Mouse (Mus musculus) midbrain, embryonic 14.5 days (tissue): ENCODE results near the gene Pafah1b2. TPM values are rescaled to one million over a fixed set of nuclear protein-coding genes. Genes with fewer than 3 reads are reported as not detected.

Experiments
- ATAC-seq: fragments of 200-750 bp; cut with Nextera tagmentation; 2 replicates; pipeline ENCODE4 v1.8.0; 2017; ENCODE audit warnings: moderate number of reproducible peaks, moderate library complexity; ENCODE audit not compliant: low FRiP score, low TSS enrichment
- DNase-seq: peaks from one replicate; pipeline ENCODE4 v3.0.0-alpha.2; 2015
- H3K27ac ChIP-seq: fragments of 300-500 bp; sonication (generic); replicated peaks from 2 replicates; pipeline ENCODE4 v1.5.1; 2014; ENCODE audit warnings: mild to moderate bottlenecking, low read depth, low read length, moderate library complexity
- H3K27me3 ChIP-seq: fragments of 300-500 bp; sonication (generic); 2 replicates; pipeline ENCODE4 v1.6.1; 2014; ENCODE audit warnings: low read length, control low read depth, mixed read lengths; ENCODE audit not compliant: control insufficient read depth, insufficient read depth
- H3K36me3 ChIP-seq: fragments of 300-500 bp; sonication (generic); 2 replicates; pipeline ENCODE4 v1.6.1; 2014; ENCODE audit warnings: low read length, control low read depth; ENCODE audit not compliant: control insufficient read depth, insufficient read depth
- H3K4me1 ChIP-seq: fragments of 300-500 bp; sonication (generic); 2 replicates; pipeline ENCODE4 v1.6.1; 2014; ENCODE audit warnings: mild to moderate bottlenecking, antibody characterized with exemption, low read length, control low read depth; ENCODE audit not compliant: control insufficient read depth, insufficient read depth
- H3K4me2 ChIP-seq: fragments of 300-500 bp; sonication (generic); 2 replicates; pipeline ENCODE4 v1.6.1; 2014; ENCODE audit warnings: mild to moderate bottlenecking, low read length, moderate library complexity
- H3K4me3 ChIP-seq: fragments of 300-500 bp; sonication (generic); replicated peaks from 2 replicates; pipeline ENCODE4 v1.5.1; 2014; ENCODE audit warnings: low read depth, low read length
- H3K9ac ChIP-seq: fragments of 300-500 bp; sonication (generic); replicated peaks from 2 replicates; pipeline ENCODE4 v1.6.1; 2014; ENCODE audit warnings: mild to moderate bottlenecking, low read length, moderate library complexity
- H3K9me3 ChIP-seq: fragments of 300-500 bp; sonication (generic); 2 replicates; pipeline ENCODE4 v1.6.1; 2016; ENCODE audit warnings: low read length, control low read depth, mixed read lengths; ENCODE audit not compliant: control insufficient read depth
- WGBS: fragments of 180-500 bp; shearing (Covaris S2); extraction: QIAGEN DNeasy Blood & Tissue Kit; methylation state at CpG from one replicate; pipeline ENCODE4 v1.1.7; 2014; 5-methylcytosine and 5-hydroxymethylcytosine counted together
- polyA plus RNA-seq: library from polyadenylated mRNA; unstranded; fragments of >200 nt; fragmentation: Nextera tagmentation; extraction: Ambion mirVana; gene quantifications from 2 replicates; pipeline ENCODE4 v1.2.1, GENCODE M21; 2014

Pafah1b2 gene
- polyA plus RNA-seq, 1 experiment from 2014 or later: 338 TPM

DNA sequence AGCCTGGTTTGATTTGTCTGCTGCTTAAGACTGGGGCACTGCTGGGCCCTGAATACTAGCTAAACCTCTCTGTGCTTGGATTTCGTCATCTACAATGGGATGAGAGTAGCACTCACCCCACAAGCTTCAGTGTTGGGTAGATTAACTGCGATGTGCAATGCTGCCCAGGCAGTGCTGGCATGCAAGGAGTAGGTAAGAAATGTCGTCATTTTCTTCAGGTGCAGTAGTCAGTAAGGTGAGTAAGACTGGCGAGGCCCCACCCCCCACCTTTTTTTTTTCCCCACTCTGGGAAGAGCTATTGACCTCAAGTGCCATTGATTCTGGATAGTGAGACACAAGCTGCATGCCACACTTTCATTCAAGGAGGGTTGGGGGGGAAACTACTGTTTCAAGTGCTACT, 3.9 kb upstream of the Pafah1b2 start:
- no peak overlapping the region for H3K4me3 ChIP-seq
- WGBS: 63% methylated on average over 4 of the region's 4 CpGs
- H3K36me3 ChIP-seq: 0 out of 2 replicates have a peak, but pooled peaks cover 10% of the 10 kb centered on the region
- H3K4me2 ChIP-seq: no peak overlapping the region
- ATAC-seq: no peak
- DNase-seq: peak; percentile 9
- H3K4me1 ChIP-seq: peaks cover 41% of the 10 kb centered on the region
- no peaks in the 10 kb centered on the region for H3K9me3 ChIP-seq
- no peaks in the 10 kb centered on the region for H3K27me3 ChIP-seq
- no peak overlapping the region; the same call in 1 of the 2 replicates for H3K9ac ChIP-seq
- no peak overlapping the region for H3K27ac ChIP-seq

DNA sequence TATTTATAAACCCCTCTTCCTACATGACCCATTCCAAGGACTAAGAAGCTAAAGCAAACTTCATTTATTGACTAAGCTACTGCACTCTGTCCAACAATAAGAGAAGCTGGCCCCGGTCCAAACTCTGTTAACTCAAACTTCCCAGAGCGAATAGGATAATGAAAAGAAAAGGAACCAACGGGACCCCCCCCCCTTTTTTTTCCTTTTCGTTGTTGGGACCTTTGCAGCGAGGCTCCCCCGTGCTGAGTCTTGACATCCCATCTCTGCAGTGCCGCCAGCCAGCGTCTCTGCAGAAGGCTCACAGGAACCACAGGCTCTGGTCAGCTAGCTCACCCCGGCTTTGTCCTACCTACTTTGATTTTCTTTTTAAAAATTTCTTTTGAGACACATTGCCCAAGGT, 3.3 kb upstream of the Pafah1b2 start:
- DNase-seq (peak; percentile 74), ATAC-seq (no peak)
- no peak overlapping the region for H3K4me3 ChIP-seq
- 15% methylated on average over 9 of the region's 9 CpGs for WGBS
- H3K9me3 ChIP-seq: no peaks in the 10 kb centered on the region
- no peaks in the 10 kb centered on the region for H3K27me3 ChIP-seq
- H3K27ac ChIP-seq: no peak overlapping the region
- peaks cover 41% of the 10 kb centered on the region for H3K4me1 ChIP-seq
- no peak overlapping the region for H3K9ac ChIP-seq
- 0 out of 2 replicates have a peak, but pooled peaks cover 8% of the 10 kb centered on the region for H3K36me3 ChIP-seq
- peak overlapping the region; percentile 84 for H3K4me2 ChIP-seq

DNA sequence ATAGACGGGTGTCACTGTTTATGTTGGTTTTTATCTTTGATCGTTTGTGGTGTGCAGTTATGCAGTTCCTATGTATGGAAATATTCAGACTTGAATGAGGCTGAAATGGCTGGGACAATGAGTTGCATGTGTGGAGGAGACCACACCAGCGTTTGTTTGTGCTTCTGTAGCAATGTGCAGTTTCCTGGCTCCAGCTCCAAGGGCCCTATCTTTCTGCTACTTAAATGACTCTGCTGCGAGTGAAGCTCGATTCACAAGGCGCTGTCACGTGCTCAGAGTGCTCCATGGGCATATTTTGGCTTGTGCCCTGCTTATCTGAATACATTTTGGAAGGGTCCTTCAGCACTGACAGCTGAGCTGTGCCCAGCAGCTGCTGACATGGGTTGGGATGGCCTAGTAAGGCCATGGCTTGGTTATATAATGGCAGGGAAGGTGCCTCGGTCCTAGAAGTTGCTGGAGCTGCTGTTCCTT, 2.6 kb upstream of the Pafah1b2 start:
- WGBS: 32% methylated on average over 8 of the region's 8 CpGs
- no peak for ATAC-seq
- Histone ChIP-seq H3K4me1 (peaks cover 41% of the 10 kb centered on the region), H3K27me3 (no peaks in the 10 kb centered on the region), H3K4me2 (peak overlapping the region; percentile 84), H3K36me3 (0 out of 2 replicates have a peak, but pooled peaks cover 8% of the 10 kb centered on the region), H3K9me3 (no peaks in the 10 kb centered on the region), H3K27ac (peak overlapping the region; percentile 28; the same call in 1 of the 2 replicates), H3K9ac (peak overlapping the region; percentile 17; the same call in 1 of the 2 replicates), H3K4me3 (peak overlapping the region; percentile 96; the same call in 1 of the 2 replicates)
- peak; percentile 51 for DNase-seq

GRCm38 (mm10) chr9:46014251-46014681, 1.8 kb upstream of the Pafah1b2 start:
- H3K9ac ChIP-seq: peak overlapping the region; percentile 95; the same call in 1 of the 2 replicates
- H3K27ac ChIP-seq: 0 out of 2 replicates have a peak overlapping the region, but pooled peaks have one; percentile 9
- H3K27me3 ChIP-seq: no peaks in the 10 kb centered on the region
- peak overlapping the region; percentile 84 for H3K4me2 ChIP-seq
- H3K4me3 ChIP-seq: peak overlapping the region; percentile 96
- H3K4me1 ChIP-seq: peaks cover 41% of the 10 kb centered on the region
- no peak for ATAC-seq
- H3K36me3 ChIP-seq: 0 out of 2 replicates have a peak, but pooled peaks cover 8% of the 10 kb centered on the region
- no peaks in the 10 kb centered on the region for H3K9me3 ChIP-seq
- DNase-seq: peak; percentile 47
- WGBS: 2% methylated on average over 10 of the region's 10 CpGs

DNA sequence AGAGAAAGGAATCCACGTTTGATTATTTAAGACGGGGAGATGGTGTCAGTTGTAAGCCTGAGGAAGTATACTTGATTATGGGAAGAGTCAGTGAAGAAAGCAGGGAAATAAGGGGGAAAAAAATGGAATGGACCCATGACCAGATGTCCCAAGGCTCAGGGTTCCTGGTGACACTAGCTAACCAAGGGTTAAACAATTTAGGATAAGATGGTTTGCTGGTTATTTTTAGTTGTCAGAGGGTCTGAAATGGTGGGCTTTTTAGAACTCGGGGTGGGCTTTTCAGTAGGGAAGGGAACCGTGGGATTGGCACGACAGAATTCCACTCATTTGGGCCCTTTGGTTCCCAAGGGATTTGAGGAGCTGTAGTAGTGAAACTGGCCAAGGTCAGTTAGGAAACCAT, 1.1 kb upstream of the Pafah1b2 start:
- ATAC-seq (no peak), DNase-seq (peak; percentile 42)
- Histone ChIP-seq H3K4me1 (peaks cover 41% of the 10 kb centered on the region), H3K36me3 (0 out of 2 replicates have a peak, but pooled peaks cover 5% of the 10 kb centered on the region), H3K27ac (peak overlapping the region; percentile 93), H3K27me3 (no peaks in the 10 kb centered on the region), H3K4me2 (peak overlapping the region; percentile 84), H3K9me3 (no peaks in the 10 kb centered on the region), H3K4me3 (peak overlapping the region; percentile 96), H3K9ac (peak overlapping the region; percentile 95)
- WGBS: 1% methylated on average over 5 of the region's 5 CpGs

DNA sequence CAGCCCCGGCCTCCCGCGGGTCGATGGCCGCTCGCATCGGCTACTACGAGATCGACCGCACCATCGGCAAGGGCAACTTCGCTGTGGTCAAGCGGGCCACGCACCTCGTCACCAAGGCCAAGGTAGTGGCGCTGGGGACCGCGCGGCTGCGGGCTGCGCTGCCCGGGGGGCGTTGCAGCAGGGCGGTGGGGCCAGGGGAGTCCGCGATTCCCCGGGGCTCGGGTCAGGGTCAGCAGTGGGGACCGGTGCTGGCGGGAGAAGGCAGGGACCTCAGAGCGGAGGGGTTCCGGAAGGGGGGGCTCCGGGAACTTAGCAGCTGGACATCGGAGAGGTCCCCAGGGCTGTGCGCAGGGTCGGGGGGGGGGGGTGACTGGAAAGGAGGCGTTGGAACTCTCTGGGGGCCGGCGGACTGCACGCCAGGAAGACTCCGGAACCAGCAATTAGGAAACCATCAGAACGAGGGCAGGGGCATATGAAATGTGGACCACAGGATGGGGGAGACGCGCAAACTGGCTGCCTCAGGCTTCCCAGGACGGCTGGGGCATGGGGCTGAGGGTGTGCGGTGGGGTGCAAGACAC, 608 bp upstream of the Pafah1b2 start:
- Histone ChIP-seq H3K36me3 (0 out of 2 replicates have a peak, but pooled peaks cover 3% of the 10 kb centered on the region), H3K27ac (peak overlapping the region; percentile 93), H3K9ac (peak overlapping the region; percentile 95), H3K4me1 (peaks cover 41% of the 10 kb centered on the region), H3K9me3 (no peaks in the 10 kb centered on the region), H3K27me3 (no peaks in the 10 kb centered on the region), H3K4me2 (peak overlapping the region; percentile 84), H3K4me3 (peak overlapping the region; percentile 96)
- DNase-seq (peak; percentile 63), ATAC-seq (peak; percentile 6; the same call in 1 of the 2 replicates)
- WGBS: under 1% methylated on average over 46 of the region's 46 CpGs

DNA sequence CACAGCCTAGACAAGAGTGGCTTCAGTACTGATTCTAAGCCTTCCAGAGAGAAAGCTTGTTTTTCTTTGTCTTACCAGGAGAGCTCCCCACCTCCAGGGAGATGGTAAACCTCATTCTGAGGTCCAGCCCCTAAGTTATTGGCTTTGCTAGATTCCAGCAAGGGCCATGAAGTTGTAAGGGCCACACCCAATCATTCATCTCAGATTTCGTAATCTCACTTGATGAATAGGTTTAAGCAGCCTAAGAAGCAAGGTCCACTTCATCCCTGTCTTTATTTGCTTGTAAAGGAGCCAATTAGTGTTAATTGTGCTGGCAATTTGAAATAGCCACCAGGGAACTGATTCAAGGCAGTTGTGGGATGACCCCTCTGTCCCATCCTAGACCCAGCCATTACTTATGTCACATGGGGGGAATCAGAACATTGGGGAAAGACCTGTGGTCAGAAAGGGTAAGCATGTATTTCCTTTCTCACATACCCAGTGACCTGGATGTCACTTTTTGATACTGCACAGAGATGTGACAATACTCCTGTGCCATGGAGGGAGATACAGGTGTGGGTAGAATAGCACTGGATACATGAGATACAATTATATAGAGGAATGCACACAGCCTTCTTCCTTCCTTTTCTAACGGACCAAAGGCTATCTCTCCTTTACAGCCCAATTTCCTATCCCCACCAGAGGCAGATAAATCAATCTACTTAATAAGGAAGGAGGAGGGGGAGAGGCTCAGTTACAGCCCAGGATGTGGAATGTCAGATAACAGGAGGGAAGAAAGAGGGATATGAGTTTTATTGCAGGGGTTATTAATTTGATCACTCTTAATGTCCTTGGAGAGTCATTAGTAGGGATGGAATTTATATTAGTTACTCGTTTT, 1.2 kb downstream of the Pafah1b2 start:
- H3K27ac ChIP-seq: no peak overlapping the region; the same call in 1 of the 2 replicates
- peaks cover 35% of the 10 kb centered on the region for H3K4me1 ChIP-seq
- no peak overlapping the region for H3K9ac ChIP-seq
- no peaks in the 10 kb centered on the region for H3K36me3 ChIP-seq
- DNase-seq (no peak), ATAC-seq (no peak)
- peak overlapping the region; percentile 84 for H3K4me2 ChIP-seq
- no peak overlapping the region for H3K4me3 ChIP-seq
- no peaks in the 10 kb centered on the region for H3K27me3 ChIP-seq
- 57% methylated on average over 3 of the region's 3 CpGs for WGBS
- H3K9me3 ChIP-seq: no peaks in the 10 kb centered on the region

DNA sequence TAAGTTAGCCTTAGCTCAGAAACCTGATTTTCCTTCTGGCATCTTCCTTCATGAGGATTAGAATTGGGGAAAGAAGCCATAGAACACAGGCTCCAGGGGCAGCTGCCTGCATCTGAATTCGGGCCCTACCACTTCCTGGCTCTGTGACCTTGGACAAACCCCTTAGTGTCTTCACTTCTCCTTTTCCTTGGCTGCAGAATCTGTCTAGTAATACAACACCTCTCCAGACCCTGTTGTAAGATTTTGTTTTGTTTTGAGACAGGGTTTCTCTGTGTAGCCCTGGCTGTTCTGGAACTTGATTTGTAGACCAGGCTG, 2.9 kb downstream of the Pafah1b2 start:
- WGBS: 88% methylated on average over 1 of the region's 1 CpGs
- Histone ChIP-seq H3K9me3 (no peaks in the 10 kb centered on the region), H3K4me1 (peaks cover 19% of the 10 kb centered on the region), H3K27me3 (no peaks in the 10 kb centered on the region), H3K4me3 (no peak overlapping the region), H3K36me3 (no peaks in the 10 kb centered on the region), H3K4me2 (no peak overlapping the region), H3K9ac (no peak overlapping the region), H3K27ac (no peak overlapping the region)
- no peak for ATAC-seq
- DNase-seq: no peak
